Mouse (Mus musculus) lung, embryonic 16.5 days (tissue): ENCODE results near the gene Pcp4. TPM values are rescaled to one million over a fixed set of nuclear protein-coding genes. Genes with fewer than 3 reads are reported as not detected.

ENCODE experiments used
- ATAC-seq: fragments of 200-750 bp; cut with Nextera tagmentation; 2 replicates; pipeline ENCODE4 v1.8.0; 2017; ENCODE audit warnings: low read depth, mild to moderate bottlenecking, moderate library complexity
- H3K27ac ChIP-seq: fragments of 300-500 bp; sonication (generic); 2 replicates; pipeline ENCODE4 v1.5.1; 2014; ENCODE audit warnings: mild to moderate bottlenecking, control low read depth, low read length
- H3K27me3 ChIP-seq: fragments of 300-500 bp; sonication (generic); 2 replicates; pipeline ENCODE4 v1.6.1; 2014; ENCODE audit warnings: low read depth, low read length, mixed read lengths; ENCODE audit not compliant: control insufficient read depth, insufficient read depth
- H3K36me3 ChIP-seq: fragments of 300-500 bp; sonication (generic); 2 replicates; pipeline ENCODE4 v1.6.1; 2014; ENCODE audit warnings: low read length; ENCODE audit not compliant: control insufficient read depth, insufficient read depth
- H3K4me1 ChIP-seq: fragments of 300-500 bp; sonication (generic); replicated peaks from 2 replicates; pipeline ENCODE4 v1.6.1; 2014; ENCODE audit warnings: low read length, mixed read lengths; ENCODE audit not compliant: control insufficient read depth, insufficient read depth
- H3K4me2 ChIP-seq: fragments of 300-500 bp; sonication (generic); 2 replicates; pipeline ENCODE4 v1.6.1; 2014; ENCODE audit warnings: low read depth, low read length, control low read depth
- H3K4me3 ChIP-seq: fragments of 300-500 bp; sonication (generic); 2 replicates; pipeline ENCODE4 v1.5.1; 2014; ENCODE audit warnings: mild to moderate bottlenecking, low read length, control low read depth
- H3K9ac ChIP-seq: fragments of 300-500 bp; sonication (generic); 2 replicates; pipeline ENCODE4 v1.6.1; 2014; ENCODE audit warnings: low read length, control low read depth
- H3K9me3 ChIP-seq: fragments of 300-500 bp; sonication (generic); 2 replicates; pipeline ENCODE4 v1.6.1; 2016; ENCODE audit warnings: low read length; ENCODE audit not compliant: control insufficient read depth
- WGBS: fragments of 180-500 bp; shearing (Covaris S2); extraction: QIAGEN DNeasy Blood & Tissue Kit; methylation state at CpG from one replicate; pipeline ENCODE4 v1.1.7; 2014; 5-methylcytosine and 5-hydroxymethylcytosine counted together
- polyA plus RNA-seq: library from polyadenylated mRNA; unstranded; fragments of >200 nt; fragmentation: Nextera tagmentation; extraction: Ambion mirVana; gene quantifications from 2 replicates; pipeline ENCODE4 v1.2.1, GENCODE M21; 2015

Pcp4 gene
- polyA plus RNA-seq, 1 experiment from 2014 or later, result 1.9 TPM

- Histone ChIP-seq H3K27ac (no peak overlapping the region), H3K4me2 (no peak overlapping the region), H3K9me3 (no peaks in the 10 kb centered on the region), H3K36me3 (no peaks in the 10 kb centered on the region), H3K4me1 (no peaks in the 10 kb centered on the region), H3K9ac (no peak overlapping the region), H3K27me3 (no peaks in the 10 kb centered on the region), H3K4me3 (no peak overlapping the region)
- 27% methylated on average over 4 of the region's 4 CpGs for WGBS
- ATAC-seq, result no peak
These were observed 71.7 kb downstream of the Pcp4 start for GRCm38 (mm10) chr16:96539091-96539490.

GRCm38 (mm10) chr16:96541056-96541455 is 73.7 kb downstream of the Pcp4 start:
- H3K36me3 ChIP-seq, result no peaks in the 10 kb centered on the region
- H3K27me3 ChIP-seq, result no peaks in the 10 kb centered on the region
- no peak for ATAC-seq
- H3K9me3 ChIP-seq, result no peaks in the 10 kb centered on the region
- no peaks in the 10 kb centered on the region for H3K4me1 ChIP-seq
- H3K4me2 ChIP-seq, result no peak overlapping the region
- WGBS, result 61% methylated on average over 2 of the region's 2 CpGs
- no peak overlapping the region for H3K4me3 ChIP-seq
- H3K9ac ChIP-seq, result no peak overlapping the region
- no peak overlapping the region for H3K27ac ChIP-seq

GRCm38 (mm10) chr16:96552680-96553079 is 85.3 kb downstream of the Pcp4 start:
- Histone ChIP-seq H3K36me3 (no peaks in the 10 kb centered on the region), H3K9ac (no peak overlapping the region), H3K4me2 (no peak overlapping the region), H3K27ac (no peak overlapping the region), H3K4me1 (no peaks in the 10 kb centered on the region), H3K4me3 (no peak overlapping the region), H3K27me3 (no peaks in the 10 kb centered on the region), H3K9me3 (no peaks in the 10 kb centered on the region)
- WGBS, result 75% methylated on average over 2 of the region's 2 CpGs
- ATAC-seq, result no peak

GRCm38 (mm10) chr16:96555412-96555811 is 88.0 kb downstream of the Pcp4 start:
- Histone ChIP-seq H3K27me3 (no peaks in the 10 kb centered on the region), H3K4me1 (no peaks in the 10 kb centered on the region), H3K4me2 (no peak overlapping the region), H3K27ac (no peak overlapping the region), H3K9ac (no peak overlapping the region), H3K4me3 (no peak overlapping the region), H3K9me3 (no peaks in the 10 kb centered on the region), H3K36me3 (no peaks in the 10 kb centered on the region)
- 67% methylated on average over 4 of the region's 4 CpGs for WGBS
- ATAC-seq, result no peak

- Histone ChIP-seq H3K9me3 (no peaks in the 10 kb centered on the region), H3K4me3 (no peak overlapping the region), H3K27ac (no peak overlapping the region), H3K27me3 (no peaks in the 10 kb centered on the region), H3K4me1 (no peaks in the 10 kb centered on the region), H3K36me3 (no peaks in the 10 kb centered on the region), H3K4me2 (no peak overlapping the region), H3K9ac (no peak overlapping the region)
- 61% methylated on average over 3 of the region's 3 CpGs for WGBS
- no peak for ATAC-seq
These were observed 89.2 kb downstream of the Pcp4 start for GRCm38 (mm10) chr16:96556621-96557020.

- WGBS, result 71% methylated on average over 1 of the region's 1 CpGs
- Histone ChIP-seq H3K36me3 (no peaks in the 10 kb centered on the region), H3K9me3 (no peaks in the 10 kb centered on the region), H3K9ac (no peak overlapping the region), H3K4me2 (no peak overlapping the region), H3K27me3 (no peaks in the 10 kb centered on the region), H3K4me1 (no peaks in the 10 kb centered on the region), H3K27ac (no peak overlapping the region), H3K4me3 (no peak overlapping the region)
- ATAC-seq, result no peak
These were observed 90.9 kb downstream of the Pcp4 start for GRCm38 (mm10) chr16:96558341-96558740.

- no peak overlapping the region for H3K27ac ChIP-seq
- no peak for ATAC-seq
- H3K4me2 ChIP-seq, result no peak overlapping the region
- no peak overlapping the region for H3K9ac ChIP-seq
- no peaks in the 10 kb centered on the region for H3K4me1 ChIP-seq
- no peak overlapping the region for H3K4me3 ChIP-seq
- H3K36me3 ChIP-seq, result no peaks in the 10 kb centered on the region
- no peaks in the 10 kb centered on the region for H3K27me3 ChIP-seq
- no peaks in the 10 kb centered on the region for H3K9me3 ChIP-seq
These were observed 92.4 kb downstream of the Pcp4 start for GRCm38 (mm10) chr16:96559796-96560195.

- Histone ChIP-seq H3K4me3 (no peak overlapping the region), H3K4me2 (no peak overlapping the region), H3K9ac (no peak overlapping the region), H3K27me3 (no peaks in the 10 kb centered on the region), H3K9me3 (no peaks in the 10 kb centered on the region), H3K36me3 (no peaks in the 10 kb centered on the region), H3K4me1 (no peaks in the 10 kb centered on the region), H3K27ac (no peak overlapping the region)
- ATAC-seq, result no peak
- 70% methylated on average over 8 of the region's 8 CpGs for WGBS
These were observed 96.2 kb downstream of the Pcp4 start for GRCm38 (mm10) chr16:96563350-96564257.

- 67% methylated on average over 3 of the region's 3 CpGs for WGBS
- no peaks in the 10 kb centered on the region for H3K27me3 ChIP-seq
- H3K4me3 ChIP-seq, result no peak overlapping the region
- no peak overlapping the region for H3K9ac ChIP-seq
- no peaks in the 10 kb centered on the region for H3K4me1 ChIP-seq
- no peak overlapping the region for H3K4me2 ChIP-seq
- H3K9me3 ChIP-seq, result no peaks in the 10 kb centered on the region
- ATAC-seq, result no peak
- H3K27ac ChIP-seq, result no peak overlapping the region
- H3K36me3 ChIP-seq, result no peaks in the 10 kb centered on the region
These were observed 100.0 kb downstream of the Pcp4 start for GRCm38 (mm10) chr16:96567428-96567827.
